Mouse (Mus musculus) gastrocnemius, postnatal 14 days (tissue): Measurements from ENCODE around the gene Elp5. TPM values are rescaled to one million over a fixed set of nuclear protein-coding genes. Genes with fewer than 3 reads are reported as not detected.
A peak's percentile ranks its signal among the peaks of the same experiment; 100 is the strongest.

Experiments
- DNase-seq: peaks from one replicate; pipeline ENCODE4 v3.0.0; 2021; ENCODE audit warnings: mixed read lengths
- intact Hi-C: fragments of 180-260 bp; cut with DNase I; formaldehyde crosslinking; loops from one replicate; pipeline ENCODE4 v1.15.1; 2025; ENCODE audit warnings: low total_unique reads
- long read RNA-seq, 2 experiments: library from polyadenylated mRNA; stranded (forward); transcript quantifications; one replicate each; pipeline ENCODE4 v2.0.0; 2021
- total RNA-seq, 2 experiments: library from RNA; stranded (reverse); gene quantifications; 2 replicates each; pipeline ENCODE4 v1.2.3; 2021

The Elp5 gene
- total RNA-seq, result 10 to 100 TPM; 43.0 to 52.9 TPM
- long read RNA-seq, experiment 1, transcript Elp5-203 (7 exons, 1,259 nt), result major isoform, 5 of 35 reads
- long read RNA-seq, experiment 1, partial matches to known transcripts, result 23 of 35 reads
- long read RNA-seq, experiment 1, other reads (novel, unspliced or antisense), result 6 of 35 reads
- long read RNA-seq, experiment 2, partial matches to known transcripts, result 26 of 43 reads
- long read RNA-seq, experiment 2, other reads (novel, unspliced or antisense), result 11 of 43 reads

DNA sequence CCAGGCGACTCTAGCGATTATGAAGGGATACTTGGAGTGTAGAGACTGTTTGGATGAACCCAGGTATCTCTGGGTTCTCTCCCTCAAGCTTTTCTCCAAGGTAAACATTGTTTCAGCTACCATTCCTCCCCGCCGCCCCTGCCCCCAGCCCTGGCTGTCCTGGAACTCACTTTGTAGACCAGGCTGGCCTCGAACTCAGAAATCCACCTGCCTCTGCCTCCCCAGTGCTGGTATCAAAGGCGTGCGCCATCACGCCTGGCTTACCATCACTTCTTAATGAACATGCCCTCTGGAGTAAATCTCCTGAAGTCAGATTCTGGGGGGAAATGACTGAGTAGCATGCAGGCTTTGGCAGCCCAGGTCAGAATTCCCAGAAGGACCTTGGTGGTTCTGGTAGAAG lies at the start of gene Elp5:
TSS of gene Elp5 (minus strand) at position 293 of the 400 bp plus-strand sequence.
- no peak for DNase-seq
- intact Hi-C loops, result no loop called here

DNA sequence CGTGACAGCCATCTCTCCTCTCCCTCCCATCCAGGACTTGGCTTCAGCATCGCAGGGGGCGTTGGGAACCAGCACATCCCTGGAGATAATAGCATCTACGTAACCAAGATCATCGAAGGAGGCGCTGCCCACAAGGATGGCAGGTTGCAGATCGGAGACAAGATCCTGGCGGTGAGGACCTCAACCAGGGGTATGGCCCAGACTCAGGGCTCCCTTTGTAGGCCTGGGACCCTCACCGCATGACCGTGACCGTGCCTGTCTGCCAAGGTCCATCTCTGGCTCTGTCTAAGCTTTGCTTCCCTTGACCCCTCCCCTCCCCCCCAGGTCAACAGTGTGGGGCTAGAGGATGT lies 49.0 kb upstream of the Elp5 start:
- intact Hi-C loops, result no loop called here

DNA sequence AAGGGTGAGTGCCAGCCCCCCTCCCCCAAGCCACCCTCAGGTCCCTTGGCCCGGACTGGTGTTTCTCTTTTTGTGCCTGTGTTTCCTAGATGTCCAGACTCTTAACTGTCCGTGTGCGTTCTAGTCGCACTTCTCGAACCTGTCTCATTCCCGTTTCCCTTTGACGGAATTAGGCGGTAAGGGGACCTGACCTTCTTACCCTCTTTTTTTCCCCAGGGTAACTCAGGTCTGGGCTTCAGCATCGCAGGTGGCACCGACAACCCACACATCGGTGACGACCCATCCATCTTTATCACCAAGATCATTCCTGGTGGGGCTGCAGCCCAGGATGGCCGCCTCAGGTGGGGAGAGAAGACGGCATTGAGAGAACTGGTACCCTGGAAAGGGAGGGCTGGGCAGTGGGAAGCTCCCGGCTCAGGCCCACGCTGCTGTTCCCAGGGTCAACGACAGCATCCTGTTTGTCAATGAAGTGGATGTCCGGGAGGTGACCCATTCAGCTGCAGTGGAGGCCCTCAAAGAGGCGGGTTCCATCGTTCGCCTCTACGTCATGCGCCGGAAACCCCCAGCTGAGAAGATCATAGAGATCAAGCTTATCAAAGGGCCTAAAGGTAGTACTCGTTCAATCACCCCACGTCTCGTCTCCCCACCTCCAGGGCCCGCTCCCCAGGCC lies 48.5 kb upstream of the Elp5 start:
- DNase-seq, result no peak
- intact Hi-C loops, result no loop called here

More for the DNA sequence above, 49.0 kb upstream of the Elp5 start:
- no peak for DNase-seq

DNA sequence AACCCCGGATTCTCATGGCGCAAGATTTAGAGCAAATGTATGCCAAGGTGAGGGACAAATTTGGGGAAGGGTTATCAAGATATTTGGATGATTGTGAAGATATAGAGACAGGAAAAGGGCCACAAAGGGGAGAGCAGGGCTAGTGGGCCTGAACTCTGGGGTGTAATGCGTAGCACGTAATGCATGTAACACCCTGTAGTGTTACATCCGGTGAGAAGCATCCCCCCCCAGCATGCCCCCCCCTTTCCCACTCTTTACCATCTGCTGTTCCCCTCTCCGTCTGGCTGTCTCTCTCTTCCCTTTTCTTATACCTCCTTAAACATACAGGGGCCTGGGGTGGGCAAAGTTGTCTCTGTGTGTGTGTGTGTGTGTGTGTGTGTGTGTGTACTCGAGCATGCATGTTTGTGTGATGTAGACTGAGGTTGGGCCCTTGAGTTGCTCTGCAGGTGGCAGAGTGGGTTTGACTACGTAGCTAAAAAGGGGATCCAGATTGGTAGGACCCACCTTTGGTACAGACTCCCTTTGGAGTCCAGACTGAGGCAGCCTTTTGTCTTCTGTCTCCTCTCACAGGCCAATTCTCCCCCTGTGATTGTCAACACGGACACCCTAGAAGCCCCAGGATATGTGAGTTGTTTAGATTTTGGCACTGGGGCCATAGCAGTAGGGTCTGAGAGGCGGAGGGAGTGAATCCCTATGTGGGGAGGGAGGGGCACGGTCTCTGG lies 47.7 kb upstream of the Elp5 start:
- intact Hi-C loops, result no loop called here
- DNase-seq, result no peak

DNA sequence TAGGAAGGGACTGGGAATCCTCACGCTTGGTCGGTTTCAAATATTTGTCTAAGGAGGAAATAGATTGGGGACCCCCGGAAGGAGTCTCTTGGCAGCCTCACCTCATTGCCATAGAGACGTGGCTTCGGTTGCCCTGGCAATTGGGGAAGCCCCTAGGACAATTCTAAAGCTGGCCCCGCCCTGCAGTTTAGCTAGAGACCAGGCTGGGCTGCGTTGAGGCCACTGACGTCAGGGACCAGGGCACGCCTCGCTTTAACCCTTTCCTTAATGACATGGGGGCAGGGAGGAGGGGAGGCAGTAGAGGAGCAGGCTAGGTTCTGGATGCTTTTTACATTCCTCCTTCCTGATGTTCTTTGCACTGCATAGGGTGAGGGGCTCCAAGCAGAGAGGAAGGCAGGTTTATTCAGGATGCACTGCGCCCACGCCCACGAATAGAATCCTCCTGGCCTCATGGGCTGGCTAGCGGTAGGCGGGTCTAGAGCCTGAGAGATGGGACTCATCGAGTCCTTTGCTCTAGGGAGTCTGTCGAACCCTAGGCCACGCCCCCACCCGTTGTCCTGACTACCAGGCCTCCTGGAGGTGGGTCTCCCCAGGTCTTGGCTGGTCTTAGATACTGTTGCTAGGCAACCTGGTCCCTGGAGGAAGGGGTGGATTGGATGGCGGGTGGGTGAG lies 46.9 kb upstream of the Elp5 start:
- intact Hi-C loops, result no loop called here
- peak; percentile 87 for DNase-seq

DNA sequence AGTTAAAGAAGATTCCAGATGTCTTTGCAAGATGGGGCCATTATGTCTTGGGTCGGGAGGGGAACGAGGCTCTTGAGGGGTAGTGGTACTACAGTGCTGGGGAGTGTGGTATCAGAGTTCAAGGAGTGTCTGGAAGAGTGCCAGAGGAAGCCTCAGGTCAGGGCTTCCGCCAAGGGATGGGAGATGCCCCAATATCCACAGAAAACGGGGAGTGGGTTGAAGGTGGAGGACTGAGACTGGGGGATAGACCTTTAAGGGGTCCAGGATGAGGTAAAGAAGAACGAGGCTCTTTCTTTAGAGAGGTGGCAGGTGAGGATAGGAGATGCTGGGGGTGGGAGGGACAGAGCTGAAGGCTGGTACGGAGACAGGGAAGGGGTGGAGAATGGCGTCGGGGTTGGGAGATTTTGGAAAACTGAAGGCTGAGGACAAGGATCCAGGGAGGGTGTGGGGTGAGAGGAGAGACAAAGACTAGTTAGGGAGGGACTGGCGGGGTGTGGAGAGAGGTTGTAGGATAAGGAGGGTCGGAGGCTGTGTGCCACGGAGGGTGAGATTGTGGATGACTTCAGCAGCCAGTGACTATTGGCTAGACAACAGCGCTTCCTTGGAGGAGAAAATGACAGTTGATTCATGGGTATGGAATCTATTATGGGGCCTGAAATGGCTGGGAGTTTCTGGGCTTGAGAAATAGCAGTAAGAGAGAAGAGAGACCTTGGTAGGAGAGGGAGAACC lies 46.2 kb upstream of the Elp5 start:
- DNase-seq, result peak; percentile 40
- intact Hi-C loops, result no loop called here

DNA sequence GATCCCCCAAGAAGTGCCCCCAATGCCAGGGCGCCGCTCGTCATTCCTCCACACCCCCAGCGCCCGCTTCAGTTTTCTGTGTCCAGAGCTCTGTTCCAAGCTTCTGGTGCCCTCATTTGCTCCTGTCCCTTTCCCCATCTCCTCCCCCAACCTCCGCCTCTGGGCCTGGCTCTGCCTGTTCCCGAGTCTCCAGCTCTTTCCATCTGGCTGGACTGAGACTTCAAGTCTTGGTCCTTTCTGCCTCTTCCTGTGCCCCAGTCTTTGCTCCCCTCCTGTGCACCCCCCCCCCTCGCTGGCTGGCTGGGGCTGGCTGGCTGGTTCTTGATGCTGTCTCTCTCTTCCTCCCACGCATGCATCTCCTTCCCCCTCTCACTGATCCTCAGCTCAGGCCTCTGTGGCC lies 45.1 kb upstream of the Elp5 start:
- DNase-seq, result peak; percentile 76
- intact Hi-C loops, result no loop called here

DNA sequence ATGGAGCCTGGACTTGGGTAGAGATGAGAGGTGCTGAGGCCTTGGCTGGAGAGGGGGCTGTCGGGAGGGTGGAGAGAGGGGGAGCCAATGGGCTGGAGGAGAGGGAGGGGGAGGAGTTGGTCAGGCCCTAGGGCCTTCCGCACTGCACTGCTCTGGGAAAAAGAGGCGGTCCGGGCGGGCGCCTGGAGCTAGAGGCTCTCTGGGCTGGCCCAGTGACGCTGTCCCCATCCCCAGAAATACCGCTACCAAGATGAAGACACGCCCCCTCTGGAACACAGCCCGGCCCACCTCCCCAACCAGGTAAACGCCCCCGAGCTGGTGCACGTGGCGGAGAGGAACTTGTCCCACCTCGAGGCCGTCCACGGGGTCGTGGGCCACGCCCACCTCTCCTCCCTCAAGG lies 44.4 kb upstream of the Elp5 start:
- DNase-seq, result peak; percentile 85

DNA sequence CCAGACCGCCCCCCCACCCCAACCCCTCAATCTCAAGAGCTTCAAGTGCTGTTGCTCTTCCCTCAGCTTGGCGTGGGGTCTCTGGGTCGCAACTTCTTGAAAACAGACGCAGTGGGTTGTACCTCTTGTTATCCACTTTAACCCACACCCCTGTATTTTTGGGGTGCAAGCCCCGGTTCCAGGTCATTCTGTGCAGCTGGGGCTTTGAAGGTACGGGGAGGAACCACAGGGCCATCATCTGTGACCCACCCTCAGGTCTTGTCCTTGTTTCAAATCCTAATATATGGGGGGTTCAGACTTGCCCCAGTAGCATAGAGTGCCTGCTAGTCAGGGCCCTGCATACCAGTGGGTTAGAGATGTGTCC lies 41.8 kb upstream of the Elp5 start:
- DNase-seq, result no peak
- intact Hi-C loops, result no loop called here

More for the DNA sequence above, 44.4 kb upstream of the Elp5 start:
- intact Hi-C loops, result no loop called here

DNA sequence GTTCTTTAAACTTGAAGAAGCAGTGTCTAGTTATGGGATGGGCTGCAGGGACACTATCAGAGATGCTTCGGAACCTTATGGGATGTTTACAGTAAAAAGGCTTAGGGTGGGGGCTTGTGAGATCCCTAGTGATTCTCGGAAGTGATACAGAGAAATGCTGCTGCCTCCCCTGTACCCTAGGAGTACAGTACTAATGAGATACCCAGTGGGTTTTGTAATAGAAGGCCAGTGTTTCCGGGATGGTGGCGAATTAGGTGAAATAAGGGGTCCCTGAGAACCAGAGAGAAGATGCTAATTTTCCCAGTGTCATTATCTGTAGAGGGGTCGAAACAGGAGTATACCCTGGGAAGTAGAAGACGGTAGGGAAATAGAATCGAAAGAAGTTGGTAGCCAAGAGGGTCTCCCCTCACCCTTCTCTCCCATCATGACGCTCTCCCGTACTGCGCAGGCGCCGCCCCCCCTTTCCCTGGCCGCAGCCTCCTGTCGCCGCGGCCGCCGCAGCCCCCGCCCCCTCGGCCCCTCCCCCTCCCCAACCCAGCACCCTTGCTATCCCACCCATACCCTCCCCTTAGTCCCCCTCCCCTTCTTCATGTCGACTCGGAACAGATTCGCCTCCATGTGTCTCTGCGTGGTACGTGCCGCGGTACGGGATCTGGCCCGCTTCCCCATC lies 41.3 kb upstream of the Elp5 start:
- intact Hi-C loops, result no loop called here
- DNase-seq, result no peak

DNA sequence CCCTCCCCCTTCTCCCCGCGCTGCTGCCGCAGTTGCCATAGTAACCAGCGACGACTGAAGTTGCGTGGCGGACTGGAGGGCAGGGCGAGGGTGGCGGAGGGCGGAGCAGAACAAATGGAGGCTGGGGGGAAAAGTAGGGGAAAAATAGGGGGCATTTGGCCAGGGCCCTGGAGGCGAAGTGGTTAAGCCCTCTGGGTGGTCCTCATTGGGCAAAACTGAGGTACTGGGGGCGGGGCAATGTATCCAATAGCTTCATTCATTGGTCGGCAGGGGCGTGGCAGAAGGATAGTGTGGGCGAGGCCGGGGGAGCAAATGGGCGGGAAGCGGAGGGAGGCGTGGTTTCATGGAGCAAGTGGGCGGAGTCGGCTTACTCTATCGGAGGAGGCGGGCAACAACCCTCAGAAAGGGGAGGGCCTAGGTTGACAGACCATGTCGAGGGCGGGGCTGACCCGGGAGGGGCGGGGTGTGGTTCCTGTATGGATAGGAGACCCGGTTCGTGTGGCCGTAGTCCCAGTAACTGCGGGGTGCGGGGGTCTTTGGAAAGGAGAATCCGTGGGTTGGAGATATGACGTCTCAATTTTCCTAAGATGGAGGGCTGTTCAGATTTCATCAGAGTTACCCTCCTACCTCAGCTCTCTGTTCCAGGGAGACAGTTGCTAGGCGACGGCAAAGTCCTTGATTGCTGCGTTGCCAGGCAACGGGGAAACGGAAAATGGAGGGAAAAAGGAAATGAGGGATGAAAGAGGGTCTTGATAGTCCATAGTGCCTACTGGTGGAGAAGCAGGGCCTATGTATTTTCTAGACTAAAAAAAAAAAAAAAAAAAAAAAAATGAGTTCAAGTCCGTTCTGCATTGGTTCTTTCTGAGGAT lies 39.2 kb upstream of the Elp5 start:
- DNase-seq, result peak; percentile 98
- intact Hi-C loops, result no loop called here

DNA sequence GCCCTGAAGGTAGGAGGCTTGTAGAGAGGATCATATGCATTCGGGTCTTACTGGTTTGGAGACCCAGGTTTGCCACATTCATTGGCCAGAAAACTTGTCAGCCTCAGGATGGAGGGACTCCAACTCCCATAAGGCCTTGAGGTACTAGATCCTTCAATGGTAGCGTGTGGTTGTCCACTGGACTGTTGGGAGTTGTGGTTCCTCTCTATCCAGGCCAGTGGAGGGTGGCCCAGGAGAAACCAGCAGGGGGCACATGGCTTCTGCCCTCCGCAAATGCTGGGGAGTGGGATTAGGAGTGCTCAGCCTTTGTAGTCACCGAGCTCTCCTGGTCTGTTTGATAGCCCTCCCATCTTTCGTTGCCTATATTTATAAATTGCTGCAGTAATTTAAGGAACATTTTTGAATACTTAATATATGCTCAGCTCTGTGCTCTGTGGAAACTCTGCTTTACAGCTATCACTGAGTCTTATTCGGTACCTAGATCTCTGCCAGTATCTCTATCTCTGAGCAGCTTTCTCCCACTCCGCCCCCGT lies 38.5 kb upstream of the Elp5 start:
- peak; percentile 75 for DNase-seq
- intact Hi-C loops, result no loop called here

DNA sequence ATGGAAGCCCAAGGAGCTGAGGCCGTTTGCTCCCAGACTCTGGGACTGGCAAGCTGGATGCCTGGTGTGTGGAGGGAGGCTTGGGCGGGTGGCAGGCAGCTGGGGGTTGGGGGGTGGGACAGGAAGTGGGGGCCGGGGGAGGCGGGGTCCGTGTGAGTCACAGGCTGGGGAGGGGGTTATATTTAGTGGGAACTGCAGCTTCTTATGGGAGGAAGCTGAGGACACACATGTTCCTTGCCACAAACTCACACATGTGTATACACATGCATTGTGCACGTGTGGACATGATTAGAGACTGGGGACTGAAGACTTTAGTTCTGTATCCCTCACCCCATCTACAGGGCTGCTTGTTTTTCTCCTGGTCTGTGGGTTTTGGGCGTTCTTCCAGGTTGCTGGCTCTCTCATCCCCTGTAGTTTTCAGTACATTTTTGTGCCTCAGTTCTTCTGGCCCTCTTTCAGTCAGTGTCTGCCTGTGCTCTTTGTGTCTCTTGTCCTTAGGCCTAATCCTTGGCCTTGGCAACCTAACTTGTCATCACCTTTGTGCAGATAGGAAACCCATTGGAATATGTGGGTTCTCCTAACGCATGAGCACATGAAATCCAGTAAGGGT lies 37.8 kb upstream of the Elp5 start:
- DNase-seq, result no peak
- intact Hi-C loops, result no loop called here

DNA sequence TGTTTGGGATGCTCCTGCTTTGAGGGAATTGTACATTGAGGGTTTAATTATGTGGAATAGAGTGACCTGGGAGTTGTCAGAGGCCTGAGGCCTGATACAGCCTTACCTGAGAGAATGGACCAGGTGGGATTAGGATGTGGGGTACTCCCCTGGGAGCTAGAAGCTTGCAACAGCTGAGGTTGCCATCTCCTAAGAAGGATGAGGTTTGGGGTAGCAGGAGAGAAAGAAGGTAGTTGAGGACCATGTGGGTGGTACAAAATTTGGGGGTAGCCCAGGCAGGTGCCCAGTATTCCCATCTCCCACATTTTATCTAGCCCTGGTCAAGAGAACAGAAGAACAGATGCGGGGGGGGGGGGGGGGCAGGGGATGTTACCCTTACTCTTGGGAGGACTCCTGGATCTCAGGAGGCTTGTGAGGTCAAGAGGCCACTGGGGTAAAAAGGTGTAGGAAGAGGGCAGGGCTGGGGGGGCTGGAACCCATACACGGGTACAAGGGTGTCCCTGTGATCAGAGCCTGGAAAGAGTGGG lies 37.2 kb upstream of the Elp5 start:
- no peak for DNase-seq
- intact Hi-C loops, result no loop called here

DNA sequence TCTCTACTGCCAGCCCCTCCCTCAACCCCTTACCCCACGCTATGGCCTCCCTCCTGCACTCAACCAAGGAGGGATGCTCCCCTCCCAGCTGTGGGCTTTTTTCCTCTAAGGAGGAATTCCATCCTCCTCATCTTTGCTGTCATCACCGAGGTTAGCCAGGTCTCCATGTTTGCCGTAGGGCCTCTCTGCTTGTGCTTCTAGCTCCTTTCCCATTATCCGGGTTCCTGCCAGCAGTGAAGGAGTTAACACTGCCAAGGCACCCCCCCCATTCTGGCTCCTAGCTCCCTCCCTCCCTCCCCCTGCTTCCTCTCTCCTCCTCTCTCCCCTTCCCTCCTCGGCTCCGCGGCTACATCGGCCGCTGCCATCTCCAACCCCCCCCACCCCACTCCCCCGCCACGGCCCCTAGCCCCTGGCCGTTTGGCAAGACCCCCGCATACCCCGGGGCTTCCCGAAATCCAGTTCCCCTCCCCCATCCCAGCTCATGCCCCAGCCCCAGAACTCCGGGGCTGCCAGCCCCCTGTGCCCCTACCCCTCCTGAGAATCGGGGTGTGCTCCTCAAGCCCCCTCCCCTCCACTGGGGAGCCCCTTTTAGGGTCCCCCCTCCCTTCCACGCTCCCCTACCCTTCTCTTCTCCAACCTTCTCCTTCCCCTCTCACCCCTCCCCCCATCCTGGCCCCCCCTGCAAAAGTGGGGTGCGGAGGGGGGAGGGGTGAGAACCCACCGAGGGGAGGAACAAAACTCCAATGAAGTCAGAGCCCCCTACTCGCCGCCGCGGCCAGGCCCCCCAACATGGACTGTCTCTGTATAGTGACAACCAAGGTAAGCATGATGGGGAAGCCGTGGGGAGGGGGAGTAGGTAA lies 36.0 kb upstream of the Elp5 start:
- intact Hi-C loops, result no loop called here
- peak; percentile 68 for DNase-seq

DNA sequence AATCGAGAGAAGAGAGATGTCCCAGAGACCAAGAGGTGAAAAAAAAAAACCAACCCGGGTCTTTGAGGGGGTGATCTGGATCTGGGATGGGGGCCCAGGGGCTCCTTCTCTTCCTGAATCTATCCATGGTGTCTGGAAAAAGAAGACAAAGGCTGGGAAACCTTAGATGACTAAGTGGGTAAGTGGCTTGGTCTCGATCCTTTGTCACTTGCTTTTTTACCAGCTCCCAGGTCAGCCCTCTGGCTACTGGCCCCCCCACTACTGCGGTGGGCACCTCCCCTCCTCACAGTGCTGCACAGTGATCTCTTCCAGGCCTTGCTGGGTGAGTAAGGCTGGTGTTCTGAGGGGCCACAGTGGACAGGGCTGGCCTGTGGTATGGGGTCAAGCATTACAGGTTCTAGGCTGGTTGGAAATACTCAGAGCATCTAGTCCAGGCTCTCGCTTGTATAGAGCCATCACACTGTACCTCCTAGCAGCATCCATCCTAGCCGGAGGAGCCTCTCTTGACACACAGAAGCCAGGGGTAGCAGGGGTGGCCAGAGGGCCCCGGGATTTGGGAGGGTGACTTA lies 35.0 kb upstream of the Elp5 start:
- intact Hi-C loops, result no loop called here
- no peak for DNase-seq
